Mouse (Mus musculus): ENCODE measurements at regions not wholly inside any gene's neighbourhood (a gene's known extent, or its start where the extent isn't known, plus 50 kb on each side); places are given as distances from the start of the nearest gene placed in this dataset.

DNA sequence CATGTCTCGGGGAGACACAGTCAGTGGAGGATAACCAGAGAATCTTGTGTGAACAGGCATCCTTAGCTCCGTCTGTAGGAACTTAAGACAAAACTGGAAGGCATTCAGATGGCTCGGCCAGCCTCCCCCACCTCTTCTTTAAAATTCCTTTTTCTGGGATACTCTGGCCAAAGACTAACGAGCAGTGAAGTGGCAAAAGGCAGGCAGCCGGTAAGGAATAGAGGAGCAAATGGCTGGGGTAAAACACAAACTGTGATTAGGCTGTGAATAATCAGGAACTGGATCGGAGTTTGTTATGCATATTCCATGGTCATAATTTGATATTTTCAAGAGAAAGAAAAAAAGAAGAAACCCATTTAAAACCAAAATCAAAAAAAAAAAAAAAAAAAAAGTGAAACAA is 287.8 kb upstream of the Vrk2 start:
- DNase-seq (ENCODE audit: low spot score in 2 of 2), result no peak

Data from frontal cortex, postnatal 25 days (tissue).